Mouse (Mus musculus) ES-Bruce4 (cell line): ENCODE results near the gene Kcnj11. TPM values are rescaled to one million over a fixed set of nuclear protein-coding genes. Genes with fewer than 3 reads are reported as not detected.

ENCODE experiments used
- H3K27ac ChIP-seq: 2 replicates; pipeline ENCODE4 v1.5.1; 2012; ENCODE audit warnings: low read length, inconsistent platforms; ENCODE audit not compliant: insufficient read depth
- H3K27me3 ChIP-seq: 2 replicates; pipeline ENCODE4 v1.6.1; 2012; ENCODE audit warnings: mild to moderate bottlenecking, low read length, inconsistent platforms; ENCODE audit not compliant: control insufficient read depth, poor library complexity, insufficient read depth, severe bottlenecking
- H3K36me3 ChIP-seq: 2 replicates; pipeline ENCODE4 v1.6.1; 2012; ENCODE audit warnings: inconsistent platforms, mild to moderate bottlenecking, low read length, moderate library complexity; ENCODE audit not compliant: control insufficient read depth, poor library complexity, insufficient read depth, severe bottlenecking
- H3K4me1 ChIP-seq: one replicate; pipeline ENCODE4 v1.8.1; 2011; ENCODE audit warnings: low read length; ENCODE audit not compliant: control insufficient read depth, insufficient read depth
- H3K4me3 ChIP-seq: 2 replicates; pipeline ENCODE4 v1.5.1; 2011; ENCODE audit warnings: low read depth, mild to moderate bottlenecking, low read length
- H3K9ac ChIP-seq: 2 replicates; pipeline ENCODE4 v1.6.1; 2012; ENCODE audit warnings: low read depth, mild to moderate bottlenecking, inconsistent platforms; ENCODE audit not compliant: poor library complexity, severe bottlenecking
- H3K9me3 ChIP-seq: replicated peaks from 2 replicates; pipeline ENCODE4 v1.6.1; 2012; ENCODE audit warnings: mild to moderate bottlenecking, low read length, inconsistent platforms; ENCODE audit not compliant: control insufficient read depth, poor library complexity, insufficient read depth, severe bottlenecking
- CTCF ChIP-seq: IDR thresholded peaks from one replicate; pipeline ENCODE4 v1.8.1; 2011; ENCODE audit warnings: low read depth, low read length
- EP300 ChIP-seq: IDR thresholded peaks from 2 replicates; pipeline ENCODE4 v1.6.1; 2011; ENCODE audit warnings: low read depth, low read length; ENCODE audit not compliant: insufficient read depth
- POLR2A ChIP-seq: IDR thresholded peaks from one replicate; pipeline ENCODE4 v1.8.1; 2011; ENCODE audit warnings: low read length; ENCODE audit not compliant: insufficient read depth
- polyA plus RNA-seq: library from polyadenylated mRNA; stranded (reverse); fragments of >200 nt; gene quantifications from 2 replicates; pipeline ENCODE4 v1.2.4, GENCODE M21; 2011; ENCODE audit warnings: low read depth; ENCODE audit not compliant: missing spikeins, insufficient read depth, insufficient read length

Gene Kcnj11
- polyA plus RNA-seq, 1 experiment: 1.5 TPM

- no peaks in the 10 kb centered on the region for H3K4me1 ChIP-seq
- no peak overlapping the region for H3K27ac ChIP-seq
- no peak overlapping the region for H3K9ac ChIP-seq
- peaks cover 42% of the 10 kb centered on the region for H3K36me3 ChIP-seq
- H3K4me3 ChIP-seq: no peak overlapping the region
- no peaks in the 10 kb centered on the region for H3K27me3 ChIP-seq
- TF ChIP-seq EP300 (no peak), POLR2A (no peak), CTCF (peak; percentile 23)
- H3K9me3 ChIP-seq: no peaks in the 10 kb centered on the region
Observed at GRCm38 (mm10) chr7:46052161-46052821, 48.3 kb downstream of the Kcnj11 start.

DNA sequence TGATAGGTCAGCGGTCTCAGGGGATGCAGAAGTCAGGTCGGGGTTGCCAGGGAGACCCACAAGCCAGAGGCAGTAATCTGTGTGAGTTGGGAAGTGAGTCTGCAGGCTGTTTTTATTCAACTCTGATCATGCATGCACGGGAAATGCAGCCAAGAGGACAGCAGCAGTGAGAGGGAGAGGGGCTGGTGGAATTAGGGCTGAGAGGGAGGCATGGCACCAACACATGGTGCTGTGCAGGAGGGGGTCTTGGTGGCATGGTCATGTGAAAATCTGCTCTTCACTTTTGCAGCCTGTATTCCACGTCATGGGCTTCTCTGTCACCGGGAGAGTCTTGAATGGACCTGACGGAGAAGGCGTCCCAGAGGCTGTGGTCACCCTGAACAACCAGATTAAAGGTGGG, 50.6 kb downstream of the Kcnj11 start:
- no peaks in the 10 kb centered on the region for H3K27me3 ChIP-seq
- H3K4me1 ChIP-seq: no peaks in the 10 kb centered on the region
- no peaks in the 10 kb centered on the region for H3K9me3 ChIP-seq
- no peak overlapping the region for H3K9ac ChIP-seq
- H3K36me3 ChIP-seq: peaks cover 56% of the 10 kb centered on the region
- no peak for TF ChIP-seq EP300
- no peak for TF ChIP-seq POLR2A
- TF ChIP-seq CTCF: no peak
- H3K4me3 ChIP-seq: no peak overlapping the region
- no peak overlapping the region for H3K27ac ChIP-seq

DNA sequence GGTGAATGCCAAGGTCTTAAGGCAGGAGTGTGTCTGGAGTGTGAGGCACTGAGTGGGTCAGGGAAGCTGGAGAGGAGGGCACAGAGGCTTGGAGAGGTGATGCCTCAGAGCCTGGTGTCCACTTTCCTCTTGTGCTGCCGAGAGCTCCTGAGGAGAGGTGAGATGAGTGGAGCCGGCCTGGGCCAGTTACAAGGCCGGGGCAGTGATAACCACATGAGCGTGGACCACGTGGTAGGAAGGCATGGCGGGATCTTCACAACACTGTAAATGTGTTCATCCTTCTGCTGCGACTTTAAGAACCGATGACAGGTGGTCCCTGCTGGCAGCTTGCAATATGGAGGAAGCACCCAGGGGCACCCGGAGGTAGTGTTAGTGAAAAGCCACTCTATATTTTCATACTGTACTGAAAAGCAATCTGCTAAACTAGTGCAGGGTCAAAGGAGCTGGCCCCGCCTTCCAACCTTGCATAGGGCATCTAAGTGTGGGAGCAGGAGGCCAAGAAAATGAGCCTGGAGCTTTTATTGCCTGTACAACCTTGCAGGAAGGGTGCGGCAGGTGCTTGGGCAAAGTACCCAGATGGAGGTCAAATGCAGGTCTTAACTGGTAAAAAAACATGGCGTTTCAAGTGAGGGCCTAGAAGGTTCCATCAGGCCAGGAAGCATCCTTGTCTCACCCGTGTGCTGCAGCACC, 52.5 kb downstream of the Kcnj11 start:
- TF ChIP-seq POLR2A: no peak
- no peak for TF ChIP-seq CTCF
- no peak for TF ChIP-seq EP300
- H3K4me3 ChIP-seq: no peak overlapping the region
- no peak overlapping the region for H3K9ac ChIP-seq
- H3K9me3 ChIP-seq: no peaks in the 10 kb centered on the region
- H3K4me1 ChIP-seq: no peaks in the 10 kb centered on the region
- no peaks in the 10 kb centered on the region for H3K27me3 ChIP-seq
- H3K27ac ChIP-seq: no peak overlapping the region
- peaks cover 61% of the 10 kb centered on the region for H3K36me3 ChIP-seq

DNA sequence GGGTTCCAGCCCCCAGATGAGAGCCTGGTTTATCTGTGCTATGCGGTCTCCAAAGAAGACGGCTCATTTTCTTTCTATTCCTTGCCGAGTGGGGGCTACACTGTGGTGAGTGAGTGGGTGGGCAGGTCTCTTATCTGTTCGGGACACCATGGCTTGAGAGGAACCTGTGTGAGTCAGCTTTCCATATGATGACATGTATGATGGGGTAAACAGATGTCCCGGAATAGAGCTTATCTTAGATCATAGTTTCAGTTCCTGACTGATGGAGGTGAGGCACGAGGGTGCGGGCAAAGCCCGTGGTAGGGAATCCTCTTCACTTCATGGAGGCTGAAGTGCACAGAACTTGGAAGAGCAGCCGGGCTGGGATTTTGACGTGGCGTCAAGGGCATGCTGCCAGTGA, 54.7 kb downstream of the Kcnj11 start:
- Histone ChIP-seq H3K27me3 (no peaks in the 10 kb centered on the region), H3K36me3 (peaks cover 62% of the 10 kb centered on the region), H3K4me1 (no peaks in the 10 kb centered on the region), H3K27ac (no peak overlapping the region), H3K9ac (no peak overlapping the region), H3K9me3 (no peaks in the 10 kb centered on the region), H3K4me3 (no peak overlapping the region)
- TF ChIP-seq EP300: no peak
- TF ChIP-seq POLR2A: no peak
- TF ChIP-seq CTCF: no peak

DNA sequence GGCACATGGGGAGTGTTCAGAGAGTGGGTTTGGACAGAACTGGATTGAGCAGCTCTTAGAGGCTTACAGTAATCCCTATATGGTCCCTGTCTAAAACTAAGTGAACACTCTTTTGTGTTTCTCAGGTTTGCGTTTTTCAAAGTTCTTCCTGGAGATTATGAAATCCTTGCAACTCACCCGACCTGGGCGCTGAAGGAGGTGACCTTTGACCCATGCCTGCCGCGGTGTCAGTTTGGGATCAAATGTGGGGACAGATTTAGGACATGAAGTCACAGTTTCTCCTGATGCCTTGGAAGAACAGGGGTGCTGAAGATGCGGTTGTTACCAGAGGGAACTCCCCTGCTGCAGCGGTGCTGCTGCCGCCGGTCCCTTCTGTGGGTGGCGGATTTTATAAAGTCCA, 56.5 kb downstream of the Kcnj11 start:
- H3K4me1 ChIP-seq: no peaks in the 10 kb centered on the region
- TF ChIP-seq CTCF (no peak), EP300 (no peak), POLR2A (no peak)
- H3K36me3 ChIP-seq: peaks cover 61% of the 10 kb centered on the region
- no peak overlapping the region for H3K9ac ChIP-seq
- H3K4me3 ChIP-seq: no peak overlapping the region
- no peaks in the 10 kb centered on the region for H3K27me3 ChIP-seq
- H3K27ac ChIP-seq: no peak overlapping the region
- H3K9me3 ChIP-seq: no peaks in the 10 kb centered on the region

Other genes with a start within 250 kb of the Kcnj11 start
- gene Kdelr1, start 228.0 kb downstream of the Kcnj11 start, polyA plus RNA-seq: 98.0 and 102 TPM in 2 replicates
- 0.43 and 0.68 TPM in 2 replicates for gene Grin2d, start 222.4 kb downstream of the Kcnj11 start, polyA plus RNA-seq
- 2.0 and 3.4 TPM in 2 replicates for gene Syngr4, start 204.1 kb downstream of the Kcnj11 start, polyA plus RNA-seq
- gene Tmem143, start 203.8 kb downstream of the Kcnj11 start, polyA plus RNA-seq: 21.7 and 28.2 TPM in 2 replicates
- 10.6 and 11.0 TPM in 2 replicates for gene Emp3, start 179.4 kb downstream of the Kcnj11 start, polyA plus RNA-seq
- gene Ccdc114, start 176.7 kb downstream of the Kcnj11 start, polyA plus RNA-seq: 7.6 and 10.2 TPM in 2 replicates
- gene Abcc6, start 70.5 kb downstream of the Kcnj11 start, polyA plus RNA-seq: not detected in 2 replicates
- gene Nomo1, start 67.1 kb downstream of the Kcnj11 start, polyA plus RNA-seq: 130 and 134 TPM in 2 replicates
- 1.6 and 4.2 TPM in 2 replicates for gene Abcc8, start 79.3 kb upstream of the Kcnj11 start, polyA plus RNA-seq
- 3.1 and 6.3 TPM in 2 replicates for gene Ush1c, start 137.7 kb upstream of the Kcnj11 start, polyA plus RNA-seq
- 0.30 and 0.38 TPM in 2 replicates for gene Otog, start 140.2 kb upstream of the Kcnj11 start, polyA plus RNA-seq